Mouse (Mus musculus) B cell, adult 2 months (primary cell): ENCODE data around the gene Tnfrsf12a.

Experiments used
- DNase-seq, 2 experiments: peaks; one replicate each; pipeline ENCODE4 v3.0.0; 2022

The Tnfrsf12a gene

GRCm38 (mm10) chr17:23644613-23645495 lies 32.4 kb downstream of the Tnfrsf12a start, which contains the start of gene Mmp25:
Gene Mmp25, minus strand, starts transcription at chr17:23645277.
- DNase-seq, result no peak

- no peak for DNase-seq
Observed at GRCm38 (mm10) chr17:23631241-23631640, 46.0 kb downstream of the Tnfrsf12a start.

GRCm38 (mm10) chr17:23630195-23631020 lies 46.9 kb downstream of the Tnfrsf12a start:
- DNase-seq, result peak; percentile 86 to 88

- no peak for DNase-seq
Observed at GRCm38 (mm10) chr17:23627813-23628212, 49.5 kb downstream of the Tnfrsf12a start.
